Mouse (Mus musculus): ENCODE measurements around the gene Tbc1d1. TPM values are rescaled to one million over a fixed set of nuclear protein-coding genes. Genes with fewer than 3 reads are reported as not detected.
A peak's percentile ranks its signal among the peaks of the same experiment; 100 is the strongest.

The Tbc1d1 gene
- total RNA-seq, 1 experiment: 31.1 TPM

DNA sequence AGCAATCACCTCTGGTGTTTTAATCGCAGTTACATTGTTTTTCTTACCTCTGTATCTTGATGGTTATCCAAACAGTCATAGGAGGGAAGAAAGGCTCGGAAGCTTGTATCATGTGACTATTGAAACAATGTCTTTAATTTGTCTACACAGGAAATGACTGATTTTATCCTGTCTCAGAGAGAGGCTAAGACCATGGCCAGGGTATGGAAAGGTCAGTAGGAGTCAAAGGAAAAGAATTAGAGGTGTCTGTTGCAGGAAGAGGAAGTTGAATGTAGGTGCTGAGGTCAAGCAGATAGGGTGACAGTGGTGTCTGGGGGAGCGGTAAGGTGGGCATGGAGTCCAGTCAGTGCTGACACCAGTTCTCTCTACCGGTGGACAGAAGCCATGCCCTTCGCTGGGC lies 45.0 kb downstream of the Tbc1d1 start:
- in situ Hi-C loops (cut with MboI; ENCODE audit: low sequenced_read_pairs in 2 of 2, unreplicated experiment in 2 of 2): no loop called here
- Histone ChIP-seq H3K4me1 (ENCODE audit: control insufficient read depth in 2 of 2, insufficient read depth in 2 of 2, low read length in 2 of 2, poor library complexity in 1 of 2) (no peaks in the 10 kb centered on the region), H3K4me3 (ENCODE audit: insufficient read depth in 1 of 2, low read depth in 1 of 2, low read length in 2 of 2, poor library complexity in 1 of 2, severe bottlenecking in 1 of 2) (no peak overlapping the region), H3K9ac (ENCODE audit: insufficient read depth, low read depth, low read length, poor library complexity, severe bottlenecking) (no peak overlapping the region), H3K36me3 (ENCODE audit: control insufficient read depth, insufficient read depth, low read length, poor library complexity, severe bottlenecking) (no peaks in the 10 kb centered on the region), H3K9me3 (ENCODE audit: control insufficient read depth, insufficient read depth, low read depth, low read length) (no peaks in the 10 kb centered on the region), H3K27ac (ENCODE audit: insufficient read depth, low read depth, low read length, poor library complexity, severe bottlenecking) (no peak overlapping the region)
- TF ChIP-seq MAFK (IDR thresholded peaks at IDR 0.05; ENCODE audit: insufficient read depth, low read depth, low read length) (no peak), ZNF384 (IDR thresholded peaks at IDR 0.05; ENCODE audit: low read depth, low read length) (no peak), ZC3H11A (IDR thresholded peaks at IDR 0.05; ENCODE audit: borderline replicate concordance, low read depth, low read length) (no peak), HCFC1 (IDR thresholded peaks at IDR 0.05; ENCODE audit: borderline replicate concordance, insufficient read depth, low read length) (no peak), CHD2 (IDR thresholded peaks at IDR 0.05; ENCODE audit: low read depth, low read length) (no peak)
- DNase-seq (ENCODE audit: low read depth, low spot score): no peak

DNA sequence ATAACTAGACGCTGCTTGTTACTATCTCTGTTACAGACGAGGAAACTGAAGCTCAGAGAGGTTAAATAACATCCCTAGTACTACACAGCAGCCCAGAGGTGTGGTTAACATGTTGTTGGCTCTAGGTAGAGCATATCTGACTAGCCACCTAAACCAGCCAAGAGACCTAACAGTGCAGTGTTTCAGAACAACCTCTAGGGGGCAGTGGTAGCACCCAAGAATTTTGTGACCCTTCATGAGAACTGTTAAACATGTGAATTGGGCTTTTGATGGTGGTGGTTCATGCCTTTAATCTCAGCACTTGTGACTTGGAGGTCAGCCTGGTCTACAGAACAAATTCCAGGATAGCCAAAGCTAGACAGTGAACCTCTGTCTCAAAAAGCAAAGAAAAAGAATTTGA lies 46.2 kb downstream of the Tbc1d1 start:
- H3K27ac ChIP-seq (ENCODE audit: insufficient read depth, low read depth, low read length, poor library complexity, severe bottlenecking): no peak overlapping the region
- in situ Hi-C loops (cut with MboI; ENCODE audit: low sequenced_read_pairs in 2 of 2, unreplicated experiment in 2 of 2): no loop called here
- peak; percentile 48 for DNase-seq (ENCODE audit: low read depth, low spot score)

DNA sequence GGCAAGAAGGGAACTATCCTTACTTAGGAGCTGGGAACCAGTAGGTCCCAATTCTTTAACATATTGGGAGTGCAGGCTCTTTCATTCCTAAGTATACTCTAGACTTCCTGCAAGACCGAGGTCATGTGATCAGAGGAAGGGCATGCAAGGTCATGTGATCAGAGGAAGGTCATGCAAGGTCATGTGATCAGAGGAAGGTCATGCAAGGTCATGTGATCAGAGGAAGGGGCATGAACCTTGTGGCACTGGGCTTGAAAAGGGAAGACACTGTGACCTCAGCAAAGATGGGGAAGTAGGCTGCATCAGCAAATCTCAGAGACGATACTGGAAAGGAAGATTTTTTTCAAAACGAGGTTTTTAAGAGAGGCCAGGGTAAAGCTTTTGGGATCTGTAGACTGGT lies 49.5 kb downstream of the Tbc1d1 start:
- Histone ChIP-seq H3K9ac (ENCODE audit: insufficient read depth, low read depth, low read length, poor library complexity, severe bottlenecking) (no peak overlapping the region), H3K4me3 (ENCODE audit: insufficient read depth in 1 of 2, low read depth in 1 of 2, low read length in 2 of 2, poor library complexity in 1 of 2, severe bottlenecking in 1 of 2) (no peak overlapping the region), H3K36me3 (ENCODE audit: control insufficient read depth, insufficient read depth, low read length, poor library complexity, severe bottlenecking) (no peaks in the 10 kb centered on the region), H3K9me3 (ENCODE audit: control insufficient read depth, insufficient read depth, low read depth, low read length) (no peaks in the 10 kb centered on the region), H3K27ac (ENCODE audit: insufficient read depth, low read depth, low read length, poor library complexity, severe bottlenecking) (no peak overlapping the region), H3K4me1 (ENCODE audit: control insufficient read depth in 2 of 2, insufficient read depth in 2 of 2, low read length in 2 of 2, poor library complexity in 1 of 2) (no peaks in the 10 kb centered on the region)
- DNase-seq (ENCODE audit: low read depth, low spot score): no peak
- TF ChIP-seq MAFK (IDR thresholded peaks at IDR 0.05; ENCODE audit: insufficient read depth, low read depth, low read length): no peak
- no peak for TF ChIP-seq CHD2 (IDR thresholded peaks at IDR 0.05; ENCODE audit: low read depth, low read length)
- in situ Hi-C loops (cut with MboI; ENCODE audit: low sequenced_read_pairs in 2 of 2, unreplicated experiment in 2 of 2): no loop called here

More for the DNA sequence above, 46.2 kb downstream of the Tbc1d1 start:
- Histone ChIP-seq H3K9ac (ENCODE audit: insufficient read depth, low read depth, low read length, poor library complexity, severe bottlenecking) (no peak overlapping the region), H3K9me3 (ENCODE audit: control insufficient read depth, insufficient read depth, low read depth, low read length) (no peaks in the 10 kb centered on the region), H3K4me1 (ENCODE audit: control insufficient read depth in 2 of 2, insufficient read depth in 2 of 2, low read length in 2 of 2, poor library complexity in 1 of 2) (no peaks in the 10 kb centered on the region), H3K36me3 (ENCODE audit: control insufficient read depth, insufficient read depth, low read length, poor library complexity, severe bottlenecking) (no peaks in the 10 kb centered on the region), H3K4me3 (ENCODE audit: insufficient read depth in 1 of 2, low read depth in 1 of 2, low read length in 2 of 2, poor library complexity in 1 of 2, severe bottlenecking in 1 of 2) (no peak overlapping the region)
- no peak for TF ChIP-seq CHD2 (IDR thresholded peaks at IDR 0.05; ENCODE audit: low read depth, low read length)
- TF ChIP-seq ZC3H11A (IDR thresholded peaks at IDR 0.05; ENCODE audit: borderline replicate concordance, low read depth, low read length): 0 out of 2 replicates have a peak, but pooled peaks have one; percentile 29

DNA sequence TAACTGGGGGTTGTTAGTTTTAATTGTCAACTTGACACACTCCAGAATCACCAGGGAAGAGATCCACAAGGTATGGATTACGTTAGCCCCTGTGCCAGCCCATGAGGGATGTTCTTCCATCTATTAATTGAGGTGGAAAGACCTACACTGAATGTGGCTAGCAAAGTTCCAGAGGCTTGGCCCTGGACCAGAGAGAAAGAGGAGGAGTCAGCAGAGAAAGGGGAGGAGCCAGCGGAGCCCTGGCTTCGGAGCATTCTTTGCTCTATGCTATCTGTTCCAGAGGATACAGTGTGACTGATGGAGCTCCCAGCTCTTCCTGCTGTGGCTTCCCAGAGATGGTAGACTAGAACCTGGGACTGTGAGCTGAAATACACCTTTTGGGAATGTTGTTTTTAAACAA lies 50.3 kb downstream of the Tbc1d1 start:
- TF ChIP-seq CHD2 (IDR thresholded peaks at IDR 0.05; ENCODE audit: low read depth, low read length): no peak
- TF ChIP-seq HCFC1 (IDR thresholded peaks at IDR 0.05; ENCODE audit: borderline replicate concordance, insufficient read depth, low read length): no peak
- no peak for TF ChIP-seq ZNF384 (IDR thresholded peaks at IDR 0.05; ENCODE audit: low read depth, low read length)
- no peak for TF ChIP-seq MAFK (IDR thresholded peaks at IDR 0.05; ENCODE audit: insufficient read depth, low read depth, low read length)
- no peak for TF ChIP-seq ZC3H11A (IDR thresholded peaks at IDR 0.05; ENCODE audit: borderline replicate concordance, low read depth, low read length)
- no peak overlapping the region for H3K4me3 ChIP-seq (ENCODE audit: insufficient read depth in 1 of 2, low read depth in 1 of 2, low read length in 2 of 2, poor library complexity in 1 of 2, severe bottlenecking in 1 of 2)
- H3K9ac ChIP-seq (ENCODE audit: insufficient read depth, low read depth, low read length, poor library complexity, severe bottlenecking): no peak overlapping the region
- H3K9me3 ChIP-seq (ENCODE audit: control insufficient read depth, insufficient read depth, low read depth, low read length): no peaks in the 10 kb centered on the region
- in situ Hi-C loops (cut with MboI; ENCODE audit: low sequenced_read_pairs in 2 of 2, unreplicated experiment in 2 of 2): no loop called here
- H3K4me1 ChIP-seq (ENCODE audit: control insufficient read depth in 2 of 2, insufficient read depth in 2 of 2, low read length in 2 of 2, poor library complexity in 1 of 2): no peaks in the 10 kb centered on the region
- H3K27ac ChIP-seq (ENCODE audit: insufficient read depth, low read depth, low read length, poor library complexity, severe bottlenecking): no peak overlapping the region
- no peak for DNase-seq (ENCODE audit: low read depth, low spot score)
- no peaks in the 10 kb centered on the region for H3K36me3 ChIP-seq (ENCODE audit: control insufficient read depth, insufficient read depth, low read length, poor library complexity, severe bottlenecking)

DNA sequence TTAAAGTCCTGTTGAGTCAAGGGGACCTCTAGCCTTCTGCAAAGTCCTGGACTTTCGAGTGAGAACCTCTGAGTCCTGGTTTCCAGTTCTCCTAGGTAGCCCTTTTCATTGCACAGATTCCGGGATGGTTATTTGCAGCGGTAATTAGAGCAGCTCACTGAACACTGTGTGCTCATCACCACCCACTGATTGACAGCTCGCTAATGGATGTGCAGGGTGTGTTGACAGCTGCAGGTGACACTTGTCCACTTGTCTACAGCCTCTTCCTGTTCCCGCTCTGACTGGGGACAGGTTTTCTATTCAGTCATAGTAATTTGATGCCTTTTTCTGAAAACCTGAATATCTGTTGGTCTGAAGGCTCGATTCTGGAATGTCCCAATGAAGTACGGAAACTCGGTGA lies 50.8 kb downstream of the Tbc1d1 start:
- H3K9ac ChIP-seq (ENCODE audit: insufficient read depth, low read depth, low read length, poor library complexity, severe bottlenecking): no peak overlapping the region
- no peaks in the 10 kb centered on the region for H3K4me1 ChIP-seq (ENCODE audit: control insufficient read depth in 2 of 2, insufficient read depth in 2 of 2, low read length in 2 of 2, poor library complexity in 1 of 2)
- no peak overlapping the region for H3K27ac ChIP-seq (ENCODE audit: insufficient read depth, low read depth, low read length, poor library complexity, severe bottlenecking)
- in situ Hi-C loops (cut with MboI; ENCODE audit: low sequenced_read_pairs in 2 of 2, unreplicated experiment in 2 of 2): no loop called here
- no peaks in the 10 kb centered on the region for H3K36me3 ChIP-seq (ENCODE audit: control insufficient read depth, insufficient read depth, low read length, poor library complexity, severe bottlenecking)
- no peak overlapping the region for H3K4me3 ChIP-seq (ENCODE audit: insufficient read depth in 1 of 2, low read depth in 1 of 2, low read length in 2 of 2, poor library complexity in 1 of 2, severe bottlenecking in 1 of 2)
- no peak for DNase-seq (ENCODE audit: low read depth, low spot score)
- no peak for TF ChIP-seq ZNF384 (IDR thresholded peaks at IDR 0.05; ENCODE audit: low read depth, low read length)
- H3K9me3 ChIP-seq (ENCODE audit: control insufficient read depth, insufficient read depth, low read depth, low read length): no peaks in the 10 kb centered on the region

All from ES-E14 (cell line).